Mouse (Mus musculus) NIH3T3 (cell line): ENCODE data around the gene Cldn24.
"Not testable (repeated sequence)": the region's sequence is repeated elsewhere in the genome, so short reads cannot be mapped to it uniquely, and the experiment has no call there.

Experiments used
- DNase-seq: peaks from one replicate; pipeline ENCODE4 v3.0.0-alpha.2; 2012; ENCODE audit warnings: low read depth

The Cldn24 gene

GRCm38 (mm10) chr8:47821843-47822242 lies at the start of gene Cldn24:
Cldn24 (plus strand) TSS chr8:47822143.
- DNase-seq = no peak

GRCm38 (mm10) chr8:47772986-47773385 lies 49.0 kb upstream of the Cldn24 start:
- DNase-seq = no peak

- DNase-seq = no peak
Measured at GRCm38 (mm10) chr8:47777415-47777814, 44.5 kb upstream of the Cldn24 start.

GRCm38 (mm10) chr8:47779589-47779988 lies 42.4 kb upstream of the Cldn24 start:
- DNase-seq = no peak

GRCm38 (mm10) chr8:47781881-47782280 lies 40.1 kb upstream of the Cldn24 start:
- no peak for DNase-seq

GRCm38 (mm10) chr8:47783544-47783943 lies 38.4 kb upstream of the Cldn24 start:
- DNase-seq = no peak

GRCm38 (mm10) chr8:47783944-47784343 lies 38.0 kb upstream of the Cldn24 start:
- peak; percentile 24 for DNase-seq

GRCm38 (mm10) chr8:47784436-47784835 lies 37.5 kb upstream of the Cldn24 start:
- no peak for DNase-seq

GRCm38 (mm10) chr8:47786323-47786722 lies 35.6 kb upstream of the Cldn24 start:
- DNase-seq = no peak

GRCm38 (mm10) chr8:47787705-47788104 lies 34.2 kb upstream of the Cldn24 start:
- peak; percentile 64 for DNase-seq

- DNase-seq = no peak
Measured at GRCm38 (mm10) chr8:47791986-47792385, 30.0 kb upstream of the Cldn24 start.

GRCm38 (mm10) chr8:47799438-47799837 lies 22.5 kb upstream of the Cldn24 start:
- no peak for DNase-seq

- DNase-seq = no peak
Measured at GRCm38 (mm10) chr8:47802349-47802748, 19.6 kb upstream of the Cldn24 start.

- no peak for DNase-seq
Measured at GRCm38 (mm10) chr8:47804262-47804661, 17.7 kb upstream of the Cldn24 start.

- DNase-seq = no peak
Measured at GRCm38 (mm10) chr8:47809970-47810665, 11.8 kb upstream of the Cldn24 start.

GRCm38 (mm10) chr8:47810666-47811015 lies 11.3 kb upstream of the Cldn24 start:
- no peak for DNase-seq

- DNase-seq = no peak
Measured at GRCm38 (mm10) chr8:47811221-47811620, 10.7 kb upstream of the Cldn24 start.

- DNase-seq = no peak
Measured at GRCm38 (mm10) chr8:47819034-47819433, 2.9 kb upstream of the Cldn24 start.

GRCm38 (mm10) chr8:47820914-47821772 lies 800 bp upstream of the Cldn24 start:
- no peak for DNase-seq

- not testable (repeated sequence) for DNase-seq
Measured at GRCm38 (mm10) chr8:47822541-47822940, 598 bp downstream of the Cldn24 start.

GRCm38 (mm10) chr8:47823777-47824176 lies 1.8 kb downstream of the Cldn24 start:
- peak; percentile 27 for DNase-seq

GRCm38 (mm10) chr8:47824182-47824581 lies 2.2 kb downstream of the Cldn24 start, which contains the start of gene Cldn22:
Cldn22 (plus strand) TSS chr8:47824482.
- DNase-seq = no peak

- DNase-seq = no peak
Measured at GRCm38 (mm10) chr8:47825596-47825995, 3.7 kb downstream of the Cldn24 start.
